Mouse (Mus musculus): ENCODE measurements around the gene Rpl31.

Rpl31 gene

GRCm38 (mm10) chr1:39367601-39368266 is at the start of gene Rpl31:
Gene Rpl31 (plus strand): TSS chr1:39367842.
- in situ Hi-C loops (cut with MboI, MseI): no loop called here

GRCm38 (mm10) chr1:39317935-39318334 is 49.7 kb upstream of the Rpl31 start:
- in situ Hi-C loops (cut with MboI, MseI): no loop called here

- in situ Hi-C loops (cut with MboI, MseI): no loop called here
Observed at GRCm38 (mm10) chr1:39318870-39319269, 48.8 kb upstream of the Rpl31 start.

- in situ Hi-C loops (cut with MboI, MseI): no loop called here
Observed at GRCm38 (mm10) chr1:39321954-39322353, 45.7 kb upstream of the Rpl31 start.

GRCm38 (mm10) chr1:39325228-39325627 is 42.4 kb upstream of the Rpl31 start:
- in situ Hi-C loops (cut with MboI, MseI): no loop called here

- in situ Hi-C loops (cut with MboI, MseI): no loop called here
Observed at GRCm38 (mm10) chr1:39327546-39327945, 40.1 kb upstream of the Rpl31 start.

GRCm38 (mm10) chr1:39330857-39331594 is 36.6 kb upstream of the Rpl31 start:
- in situ Hi-C loops (cut with MboI, MseI): no loop called here

GRCm38 (mm10) chr1:39332456-39332855 is 35.2 kb upstream of the Rpl31 start:
- in situ Hi-C loops (cut with MboI, MseI): no loop called here

GRCm38 (mm10) chr1:39335561-39336196 is 32.0 kb upstream of the Rpl31 start:
- in situ Hi-C loops (cut with MboI, MseI): no loop called here

GRCm38 (mm10) chr1:39336788-39337187 is 30.9 kb upstream of the Rpl31 start:
- in situ Hi-C loops (cut with MboI, MseI): no loop called here

GRCm38 (mm10) chr1:39338831-39339230 is 28.8 kb upstream of the Rpl31 start:
- in situ Hi-C loops (cut with MboI, MseI): no loop called here

GRCm38 (mm10) chr1:39339455-39339854 is 28.2 kb upstream of the Rpl31 start:
- in situ Hi-C loops (cut with MboI, MseI): no loop called here

GRCm38 (mm10) chr1:39340156-39340555 is 27.5 kb upstream of the Rpl31 start:
- in situ Hi-C loops (cut with MboI, MseI): loop anchor here (5.0 to 10.0 kb wide), 2 partner anchors 105 to 333 kb away; no protein-coding TSS in a partner anchor

GRCm38 (mm10) chr1:39340647-39341046 is 27.0 kb upstream of the Rpl31 start:
- in situ Hi-C loops (cut with MboI, MseI): loop anchor here (5.0 to 10.0 kb wide), 2 partner anchors 106 to 333 kb away; no protein-coding TSS in a partner anchor

- in situ Hi-C loops (cut with MboI, MseI): loop anchor here (5.0 to 10.0 kb wide), 2 partner anchors 107 to 335 kb away; no protein-coding TSS in a partner anchor
Observed at GRCm38 (mm10) chr1:39341807-39342206, 25.8 kb upstream of the Rpl31 start.

GRCm38 (mm10) chr1:39343242-39343641 is 24.4 kb upstream of the Rpl31 start:
- in situ Hi-C loops (cut with MboI, MseI): loop anchor here (5.0 to 10.0 kb wide), 2 partner anchors 108 to 336 kb away; no protein-coding TSS in a partner anchor

- in situ Hi-C loops (cut with MboI, MseI): loop anchor here (5.0 to 10.0 kb wide), 4 partner anchors 110 to 1743 kb away; no protein-coding TSS in a partner anchor
Observed at GRCm38 (mm10) chr1:39344981-39345600, 22.6 kb upstream of the Rpl31 start.

GRCm38 (mm10) chr1:39349001-39349400 is 18.6 kb upstream of the Rpl31 start:
- in situ Hi-C loops (cut with MboI, MseI): loop anchor here (5.0 to 10.0 kb wide), 3 partner anchors 114 to 1747 kb away; no protein-coding TSS in a partner anchor

GRCm38 (mm10) chr1:39349427-39349826 is 18.2 kb upstream of the Rpl31 start:
- in situ Hi-C loops (cut with MboI, MseI): loop anchor here (5.0 to 10.0 kb wide), 3 partner anchors 115 to 1747 kb away; no protein-coding TSS in a partner anchor

- in situ Hi-C loops (cut with MboI, MseI): no loop called here
Observed at GRCm38 (mm10) chr1:39361754-39362514, 5.7 kb upstream of the Rpl31 start.

GRCm38 (mm10) chr1:39362515-39362893 is 5.1 kb upstream of the Rpl31 start:
- in situ Hi-C loops (cut with MboI, MseI): no loop called here

Measured in T-helper 17 cell (primary cell).